Mouse (Mus musculus) testis, adult 2 months (tissue): ENCODE measurements at regions not wholly inside any gene's neighbourhood (a gene's known extent, or its start where the extent isn't known, plus 50 kb on each side); places are given as distances from the start of the nearest gene placed in this dataset.

ENCODE experiments used
- H3K27ac ChIP-seq: fragments of 200-500 bp; 2 replicates; pipeline ENCODE4 v1.5.1; 2012; ENCODE audit warnings: low read depth, low read length; ENCODE audit not compliant: control insufficient read depth, insufficient read depth
- H3K27me3 ChIP-seq: fragments of 200-500 bp; 2 replicates; pipeline ENCODE4 v1.6.1; 2012; ENCODE audit warnings: mild to moderate bottlenecking, low read length, moderate library complexity; ENCODE audit not compliant: control insufficient read depth, insufficient read depth
- H3K36me3 ChIP-seq: fragments of 200-500 bp; 2 replicates; pipeline ENCODE4 v1.6.1; 2012; ENCODE audit warnings: mild to moderate bottlenecking, low read length; ENCODE audit not compliant: control insufficient read depth, insufficient read depth
- H3K4me1 ChIP-seq: fragments of 200-500 bp; 2 replicates; pipeline ENCODE4 v1.6.1; 2012; ENCODE audit warnings: low read length; ENCODE audit not compliant: control insufficient read depth, insufficient read depth
- H3K4me3 ChIP-seq: fragments of 200-500 bp; 2 replicates; pipeline ENCODE4 v1.5.1; 2012; ENCODE audit warnings: low read depth, mild to moderate bottlenecking, low read length, moderate library complexity, mixed read lengths; ENCODE audit not compliant: control insufficient read depth
- CTCF ChIP-seq: fragments of 200-500 bp; IDR thresholded peaks from 2 replicates; pipeline ENCODE4 v1.5.1; 2012; ENCODE audit warnings: low read depth, mild to moderate bottlenecking, inconsistent platforms, low read length, moderate library complexity; ENCODE audit not compliant: control insufficient read depth, insufficient read depth, insufficient replicate concordance
- POLR2A ChIP-seq: fragments of 200-500 bp; IDR thresholded peaks from 2 replicates; pipeline ENCODE4 v1.6.1; 2012; ENCODE audit warnings: low read depth, mild to moderate bottlenecking, inconsistent platforms, low read length, moderate library complexity; ENCODE audit not compliant: control insufficient read depth

DNA sequence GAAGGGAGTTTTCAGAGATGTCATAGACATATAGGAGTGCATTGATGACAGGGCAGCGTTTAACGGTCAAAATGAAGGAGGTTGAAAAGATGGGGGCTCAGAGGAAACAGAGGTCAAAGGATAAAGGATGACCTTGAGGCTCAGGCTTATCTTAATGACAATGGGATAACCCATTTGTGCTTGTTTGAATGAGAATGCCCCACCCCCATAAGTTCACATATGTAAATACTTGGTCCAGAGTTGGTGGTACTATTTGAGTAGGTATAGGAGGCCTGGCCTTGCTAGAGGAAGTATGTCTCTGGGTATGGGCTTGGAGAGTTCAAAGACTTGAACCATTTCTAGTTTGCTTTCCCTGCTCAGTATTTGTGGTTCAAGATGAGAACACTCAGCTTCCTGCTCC, 237.4 kb upstream of the Fbxl7 start:
- Histone ChIP-seq H3K4me1 (no peaks in the 10 kb centered on the region), H3K36me3 (no peaks in the 10 kb centered on the region), H3K4me3 (no peak overlapping the region), H3K27me3 (no peaks in the 10 kb centered on the region), H3K27ac (no peak overlapping the region)
- TF ChIP-seq CTCF (no peak), POLR2A (no peak)

- H3K27me3 ChIP-seq: no peaks in the 10 kb centered on the region
- H3K36me3 ChIP-seq: no peaks in the 10 kb centered on the region
- H3K27ac ChIP-seq: no peak overlapping the region
- H3K4me1 ChIP-seq: no peaks in the 10 kb centered on the region
- TF ChIP-seq POLR2A (no peak), CTCF (no peak)
- H3K4me3 ChIP-seq: no peak overlapping the region
These were observed 242.2 kb upstream of the Fbxl7 start for GRCm38 (mm10) chr15:27137580-27137979.

DNA sequence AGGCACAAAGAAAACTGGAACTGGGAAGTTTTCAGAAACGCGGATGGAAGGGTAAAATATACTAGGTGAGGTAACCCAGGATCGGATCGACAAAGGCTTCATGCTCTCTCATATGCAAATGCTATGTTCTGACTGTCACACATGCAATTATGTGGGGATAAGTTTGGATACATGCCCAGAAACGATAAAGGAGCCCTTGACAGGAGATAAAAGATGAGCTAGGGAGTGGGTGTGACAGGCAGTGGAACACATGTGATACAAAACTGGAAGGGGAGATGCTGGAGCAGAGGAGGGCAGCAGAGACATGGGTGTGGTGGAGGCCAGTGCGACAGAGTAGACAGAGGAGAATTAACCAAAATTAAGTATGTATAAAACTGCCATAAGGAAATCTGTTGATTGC, 250.5 kb upstream of the Fbxl7 start:
- no peak for TF ChIP-seq CTCF
- TF ChIP-seq POLR2A: no peak
- Histone ChIP-seq H3K27me3 (no peaks in the 10 kb centered on the region), H3K27ac (no peak overlapping the region), H3K36me3 (no peaks in the 10 kb centered on the region), H3K4me3 (no peak overlapping the region), H3K4me1 (no peaks in the 10 kb centered on the region)

DNA sequence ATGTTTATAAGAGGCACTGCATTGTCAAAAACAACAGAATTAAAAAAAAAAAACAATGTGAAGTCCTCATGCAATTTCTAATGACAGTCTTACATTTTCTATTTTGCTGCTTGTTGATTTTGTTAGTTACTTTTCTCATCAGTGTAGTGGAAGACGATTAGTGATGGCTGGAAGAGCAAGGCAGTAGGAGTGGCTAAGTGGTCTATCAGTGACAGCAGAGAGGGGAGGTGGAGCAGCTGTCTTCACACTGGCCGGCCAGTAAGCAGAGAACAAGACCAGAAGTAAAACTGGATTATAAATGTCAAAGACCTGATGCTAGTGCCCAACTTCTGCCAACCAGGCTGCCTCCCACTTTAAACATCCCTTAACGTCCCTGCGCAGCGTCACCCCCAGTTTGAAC, 265.6 kb upstream of the Fbxl7 start:
- no peak overlapping the region for H3K4me3 ChIP-seq
- no peaks in the 10 kb centered on the region for H3K36me3 ChIP-seq
- no peaks in the 10 kb centered on the region for H3K27me3 ChIP-seq
- no peak for TF ChIP-seq CTCF
- no peaks in the 10 kb centered on the region for H3K4me1 ChIP-seq
- no peak overlapping the region for H3K27ac ChIP-seq

- H3K27ac ChIP-seq: no peak overlapping the region
- no peak overlapping the region for H3K4me3 ChIP-seq
- H3K4me1 ChIP-seq: no peaks in the 10 kb centered on the region
- TF ChIP-seq POLR2A: no peak
- no peak for TF ChIP-seq CTCF
- no peaks in the 10 kb centered on the region for H3K36me3 ChIP-seq
- no peaks in the 10 kb centered on the region for H3K27me3 ChIP-seq
These were observed 272.1 kb upstream of the Fbxl7 start for GRCm38 (mm10) chr15:27167484-27167883.

GRCm38 (mm10) chr15:27169846-27170245, 274.5 kb upstream of the Fbxl7 start:
- H3K4me1 ChIP-seq: no peaks in the 10 kb centered on the region
- H3K27me3 ChIP-seq: no peaks in the 10 kb centered on the region
- no peak overlapping the region for H3K27ac ChIP-seq
- no peak for TF ChIP-seq POLR2A
- H3K4me3 ChIP-seq: no peak overlapping the region
- no peaks in the 10 kb centered on the region for H3K36me3 ChIP-seq

- no peaks in the 10 kb centered on the region for H3K27me3 ChIP-seq
- no peaks in the 10 kb centered on the region for H3K36me3 ChIP-seq
- no peaks in the 10 kb centered on the region for H3K4me1 ChIP-seq
- TF ChIP-seq POLR2A (no peak), CTCF (no peak)
- no peak overlapping the region for H3K4me3 ChIP-seq
- H3K27ac ChIP-seq: no peak overlapping the region
These were observed 278.1 kb upstream of the Fbxl7 start for GRCm38 (mm10) chr15:27173506-27173905.
